Mouse (Mus musculus) lung, postnatal 25 days (tissue): Measurements from ENCODE around the gene Cysrt1.
A peak's percentile ranks its signal among the peaks of the same experiment; 100 is the strongest.

Experiments used
- DNase-seq: peaks from one replicate; pipeline ENCODE4 v3.0.0; 2022; ENCODE audit warnings: low spot score

The Cysrt1 gene

DNA sequence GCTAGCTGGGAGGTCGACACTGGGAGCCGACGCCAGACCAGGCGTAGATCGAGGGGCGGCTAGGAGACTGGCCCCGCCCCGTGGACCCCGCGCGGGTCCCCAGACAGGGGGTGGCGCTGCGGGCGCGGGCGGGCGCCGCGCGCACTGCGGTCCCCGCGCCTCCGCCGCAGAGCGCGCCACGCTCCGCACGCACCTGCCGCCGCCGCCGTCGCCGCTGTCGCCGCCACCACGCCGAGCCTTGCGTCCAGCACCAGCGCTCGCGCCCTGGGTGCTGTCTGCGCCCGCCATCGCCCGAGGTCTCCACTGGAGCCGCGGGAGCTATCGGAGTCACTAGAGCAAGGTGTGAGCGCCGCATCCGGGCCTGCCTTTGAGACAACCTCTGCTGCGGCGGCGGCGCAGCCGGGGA is at the start of gene Cysrt1, which contains the start of gene Rnf208:
Gene Cysrt1 (minus strand): TSS at position 352 of the 406 bp plus-strand sequence.
Gene Rnf208 (plus strand): TSS at position 155 of the 406 bp plus-strand sequence.
- no peak for DNase-seq

DNA sequence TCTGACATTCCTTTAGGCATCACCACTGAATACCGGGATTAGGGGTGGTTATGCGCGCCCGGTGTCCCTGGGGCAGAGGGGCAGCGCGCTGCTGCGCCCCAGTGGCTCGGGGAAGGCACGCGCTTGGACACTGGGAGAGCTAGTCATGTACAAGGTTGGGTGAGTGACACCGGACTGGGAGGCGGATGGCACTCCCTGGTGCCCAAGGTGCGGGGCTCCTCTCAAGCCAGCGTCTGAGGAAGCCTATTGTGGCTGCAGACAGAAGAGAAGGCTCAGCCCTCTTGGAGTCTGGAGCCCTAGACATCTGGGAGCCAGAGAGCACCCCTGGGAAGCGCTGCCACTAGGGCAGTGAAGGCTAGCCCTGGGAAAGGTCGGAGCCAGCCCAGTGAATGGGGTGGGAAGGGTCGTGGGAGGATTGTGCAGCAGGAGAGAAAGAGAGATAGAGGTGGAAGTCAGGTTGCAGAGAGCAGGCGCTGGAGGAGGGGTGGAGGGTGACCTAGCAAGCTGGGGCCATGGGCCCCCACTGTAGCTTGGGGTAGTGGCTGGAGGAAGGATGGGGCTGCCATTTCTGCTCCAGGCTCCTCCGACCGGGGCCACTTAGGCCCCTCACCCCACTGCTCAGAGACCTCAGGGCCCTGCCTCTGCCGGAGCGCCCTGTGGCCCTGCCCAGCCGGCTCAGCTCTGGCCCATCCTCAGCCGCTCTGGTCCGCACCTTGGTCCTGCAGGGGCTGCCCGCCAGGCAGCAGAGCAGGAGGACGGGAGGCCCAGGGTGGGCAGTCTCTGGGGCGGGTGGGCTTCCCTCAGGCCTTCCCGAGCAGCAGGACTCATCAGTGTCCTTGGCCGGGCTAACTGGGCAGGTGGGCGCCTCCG is 49.2 kb upstream of the Cysrt1 start:
- no peak for DNase-seq

DNA sequence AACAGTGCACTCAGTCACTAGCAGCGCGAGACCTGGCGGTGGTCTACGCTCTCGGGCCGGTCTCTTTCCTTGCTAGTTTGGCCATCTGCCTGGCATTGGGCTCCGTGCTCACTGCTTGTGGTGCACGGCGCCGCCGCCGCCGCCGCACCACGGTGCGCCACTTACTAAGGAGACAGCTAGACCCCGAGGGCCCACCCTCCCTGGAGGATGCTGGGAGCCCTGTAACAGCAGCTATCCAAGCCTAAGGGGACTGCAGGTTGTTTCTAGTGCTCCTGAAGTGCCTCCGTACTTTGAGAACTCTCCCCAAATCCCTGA is 48.5 kb upstream of the Cysrt1 start:
- no peak for DNase-seq

DNA sequence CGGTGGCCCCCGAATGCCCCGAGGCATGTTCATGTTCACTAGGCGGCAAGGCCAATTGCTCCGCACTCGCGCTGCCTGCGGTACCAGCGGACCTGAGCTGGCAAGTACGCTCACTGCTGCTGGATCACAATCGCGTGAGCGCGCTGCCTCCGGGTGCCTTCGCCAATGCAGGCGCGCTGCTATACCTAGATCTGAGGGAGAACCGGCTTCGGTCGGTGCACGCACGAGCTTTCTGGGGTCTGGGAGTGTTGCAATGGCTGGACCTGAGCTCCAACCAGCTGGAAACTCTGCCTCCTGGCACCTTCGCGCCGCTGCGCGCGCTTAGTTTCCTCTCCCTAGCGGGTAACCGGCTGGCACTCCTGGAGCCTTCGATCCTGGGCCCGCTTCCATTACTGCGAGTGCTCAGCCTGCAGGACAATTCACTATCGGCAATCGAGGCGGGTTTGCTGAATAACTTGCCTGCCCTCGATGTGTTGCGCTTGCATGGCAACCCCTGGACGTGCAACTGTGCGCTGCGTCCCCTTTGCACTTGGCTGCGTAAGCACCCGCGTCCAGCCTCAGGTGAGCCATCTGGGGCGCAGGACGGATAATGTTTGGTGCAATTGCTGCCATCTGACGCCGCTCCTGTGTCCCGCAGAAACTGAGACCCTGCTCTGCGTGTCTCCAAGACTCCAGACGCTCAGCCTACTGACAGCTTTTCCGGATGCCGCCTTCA is 48.0 kb upstream of the Cysrt1 start:
- DNase-seq, result no peak

DNA sequence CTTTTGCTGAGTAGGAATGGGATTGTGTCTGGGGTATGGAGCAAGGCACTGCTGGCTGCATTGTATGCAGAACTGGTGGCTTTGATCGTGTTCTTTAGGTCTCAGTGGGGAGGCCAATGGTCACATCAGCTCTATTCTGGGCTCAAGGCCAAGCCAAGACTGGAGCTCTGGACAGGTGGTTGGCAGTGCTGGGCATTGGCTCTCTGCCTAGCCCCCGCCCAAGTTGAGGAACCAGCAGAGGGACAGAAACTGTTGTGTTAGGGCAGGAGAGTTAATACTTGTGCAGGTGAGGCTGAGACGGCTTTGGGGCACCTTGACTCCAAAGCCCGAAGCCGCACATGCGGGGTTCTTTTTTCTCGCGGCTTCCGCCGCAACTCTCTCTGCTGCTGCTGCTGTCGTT is 47.4 kb upstream of the Cysrt1 start, which contains the start of gene Lrrc26:
Gene Lrrc26 (plus strand): TSS at position 265 of the 400 bp plus-strand sequence.
- peak; percentile 64 for DNase-seq

DNA sequence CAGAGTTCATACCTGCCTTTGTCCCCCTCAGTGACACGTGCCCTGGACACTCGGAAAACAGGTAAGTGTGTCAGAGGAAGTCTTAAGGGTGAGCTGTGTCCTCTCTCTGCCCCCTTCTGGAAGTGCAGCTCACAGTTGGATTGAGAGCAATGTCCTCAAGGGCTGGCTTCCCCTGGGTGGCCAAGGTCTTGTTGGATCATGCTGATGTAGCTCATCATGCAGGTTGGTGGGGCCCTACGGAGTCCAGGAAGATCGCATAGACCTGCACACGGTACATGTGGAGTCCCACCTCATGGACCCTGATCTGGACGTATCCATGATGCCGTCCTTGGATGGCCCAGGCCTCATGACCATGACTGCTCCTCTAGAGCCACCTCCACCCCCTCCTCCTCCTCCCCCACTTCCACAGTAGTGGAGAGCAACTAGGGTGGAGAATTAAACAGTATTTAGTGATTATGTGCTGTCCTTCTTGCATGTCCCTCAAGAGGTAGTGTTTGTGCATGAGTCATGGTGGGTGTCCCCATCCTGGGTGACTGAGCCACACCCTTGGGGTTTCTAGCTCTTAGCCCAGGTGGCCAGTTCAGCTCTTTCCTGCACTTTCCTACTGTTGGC is 46.6 kb upstream of the Cysrt1 start:
- DNase-seq, result no peak

DNA sequence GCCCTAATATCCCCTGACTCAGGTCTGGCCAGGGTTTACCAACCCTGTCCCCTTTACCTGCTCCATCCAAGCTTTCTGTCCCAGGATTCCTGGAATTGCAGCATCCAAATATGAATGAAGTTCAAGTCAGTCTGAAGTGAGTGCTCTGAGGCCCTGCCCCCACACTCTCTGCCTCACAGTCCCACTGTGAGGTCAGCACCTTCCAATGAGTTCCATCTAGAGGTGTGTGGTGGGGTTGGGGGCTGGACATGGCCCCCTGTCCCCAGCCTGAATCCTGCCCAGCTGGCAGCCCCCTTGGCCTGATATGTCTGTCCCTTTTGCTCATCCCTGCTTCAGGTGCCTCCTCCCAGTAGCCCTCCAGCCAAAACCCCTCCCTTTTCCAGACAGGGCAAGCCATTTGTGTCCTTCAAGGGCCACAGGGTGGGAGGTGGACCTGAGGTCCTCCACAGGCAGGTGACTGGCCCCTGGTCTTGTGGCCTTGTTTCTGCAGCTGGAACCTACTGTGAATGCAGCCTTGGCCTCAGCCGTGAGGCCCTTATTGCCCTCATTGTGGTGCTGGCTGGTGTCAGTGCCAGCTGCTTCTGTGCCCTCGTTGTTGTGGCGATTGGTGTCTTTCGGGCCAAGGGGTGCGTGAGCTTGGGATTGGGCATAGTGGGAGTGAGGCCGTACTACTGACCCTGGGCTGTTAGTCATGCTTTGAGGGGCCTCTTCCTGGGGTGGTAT is 45.8 kb upstream of the Cysrt1 start, which contains the start of gene Tmem210:
Gene Tmem210 (plus strand): TSS at position 219 of the 723 bp plus-strand sequence.
- DNase-seq, result no peak

DNA sequence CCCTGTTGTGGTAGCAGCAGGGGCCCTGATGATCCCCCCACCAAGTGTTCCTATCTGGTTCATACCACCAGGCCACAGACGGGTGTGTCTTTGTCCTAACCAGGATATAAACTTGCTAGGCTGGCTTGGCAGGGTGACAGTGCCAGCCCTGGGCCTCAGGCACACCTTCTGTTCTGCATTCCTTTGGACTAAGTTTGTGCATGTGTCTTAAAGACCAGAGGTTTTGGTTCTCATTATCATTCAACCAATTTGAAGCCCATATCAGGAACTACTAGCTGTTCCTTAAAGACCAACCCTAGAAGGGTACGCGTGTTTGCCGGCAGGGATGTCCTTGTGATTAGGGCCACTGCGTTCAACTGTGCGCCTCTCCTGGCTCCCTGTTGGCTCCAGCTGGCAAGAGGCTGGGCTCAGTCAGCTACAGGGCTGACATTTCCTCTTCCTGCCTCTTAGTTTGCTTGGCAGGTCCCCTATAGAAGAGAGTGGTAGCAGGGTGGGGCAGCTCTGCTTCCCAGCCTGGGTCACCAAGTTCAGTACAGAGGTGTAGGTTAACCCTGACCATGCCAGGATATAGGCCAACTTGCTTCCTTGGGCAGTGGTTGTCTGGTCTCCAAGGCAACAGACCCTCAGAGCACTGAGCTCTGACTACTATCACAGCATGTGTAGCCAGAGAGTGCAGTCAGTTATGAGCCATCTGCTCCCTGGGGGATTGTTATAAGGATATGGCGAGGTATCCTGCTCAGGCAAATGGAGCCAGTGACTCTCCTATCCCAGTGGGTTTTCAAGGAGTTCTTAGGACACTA is 44.8 kb upstream of the Cysrt1 start:
- peak; percentile 76 for DNase-seq

DNA sequence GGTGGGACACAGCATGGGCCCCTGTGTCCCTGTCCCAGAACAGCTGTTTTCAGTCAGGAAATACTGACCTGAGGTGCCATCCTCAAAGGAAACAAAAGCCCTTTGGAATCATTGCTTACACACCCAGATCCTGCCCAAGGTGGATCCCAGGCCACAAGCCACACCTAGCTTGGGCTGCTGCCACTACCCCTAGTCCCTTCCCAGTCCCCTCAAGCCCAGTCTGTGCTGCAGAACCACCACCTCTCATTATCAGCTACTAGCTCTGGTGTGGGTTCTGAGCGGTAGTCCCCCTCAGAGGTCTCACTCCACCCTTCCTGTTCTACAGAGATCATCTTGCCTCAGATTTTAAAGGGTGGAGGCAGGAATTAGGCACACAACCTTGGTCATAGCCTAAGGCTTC is 44.1 kb upstream of the Cysrt1 start:
- no peak for DNase-seq

DNA sequence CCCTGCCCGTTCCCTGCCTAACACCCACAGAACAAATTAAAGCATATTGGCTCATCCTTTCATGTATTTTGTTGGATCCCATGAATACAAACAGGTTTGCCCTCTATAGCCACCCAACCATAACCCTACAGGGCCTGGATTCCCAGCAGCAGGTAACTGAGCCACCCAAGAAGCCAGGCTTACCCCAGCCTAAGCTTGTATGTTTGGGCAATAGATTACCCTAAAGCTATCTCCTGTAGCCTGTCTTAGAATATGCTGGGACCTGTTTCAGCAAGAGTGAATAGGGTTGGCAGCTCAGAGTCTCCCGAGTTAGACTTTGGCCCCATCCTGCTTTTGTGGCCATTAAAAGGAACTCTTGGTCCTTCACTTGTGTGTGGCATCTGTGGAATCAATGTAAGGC is 43.3 kb upstream of the Cysrt1 start:
- no peak for DNase-seq

DNA sequence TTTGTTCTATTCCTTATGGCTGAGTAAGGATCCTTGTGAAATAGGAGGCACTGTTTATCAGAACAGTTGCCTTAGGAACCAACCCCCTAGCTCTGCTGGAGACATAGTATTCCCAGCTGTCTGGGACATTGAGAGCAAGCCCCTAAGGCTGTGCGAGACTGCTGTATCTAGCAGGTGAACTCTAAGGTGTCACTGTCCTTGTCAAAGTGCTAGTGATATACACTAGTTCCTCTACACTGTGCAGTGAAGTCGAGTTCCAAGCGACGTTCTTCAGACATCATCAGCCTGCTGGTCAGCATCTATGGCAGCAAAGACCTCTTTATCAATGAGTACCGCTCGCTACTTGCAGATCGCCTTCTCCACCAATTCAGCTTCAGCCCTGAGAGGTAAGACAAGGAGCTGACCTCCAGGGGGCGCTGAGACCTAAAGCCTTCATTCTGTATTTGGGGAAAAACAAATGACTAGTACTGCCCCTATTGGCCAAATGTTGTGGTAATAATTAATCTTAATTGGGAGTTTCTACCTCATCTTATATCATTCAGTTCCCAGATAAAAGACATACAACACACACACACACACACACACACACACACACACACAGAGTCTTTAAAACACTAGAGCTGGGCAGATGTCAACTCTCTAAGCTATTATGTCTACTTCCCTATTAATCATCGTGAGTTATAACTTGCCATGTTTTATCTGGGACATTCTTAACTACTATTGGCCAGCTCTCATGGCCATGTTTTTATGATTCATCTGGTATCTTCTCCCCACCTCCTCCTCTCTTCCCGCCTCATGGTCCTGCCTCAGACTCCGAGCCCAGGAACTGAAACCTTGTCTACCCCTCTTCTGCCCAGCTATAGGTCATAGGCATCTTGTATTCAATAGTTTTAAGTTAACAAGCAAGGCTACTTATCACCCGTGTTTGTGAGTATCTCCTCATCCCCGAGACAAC is 37.0 kb upstream of the Cysrt1 start:
- peak; percentile 88 for DNase-seq

DNA sequence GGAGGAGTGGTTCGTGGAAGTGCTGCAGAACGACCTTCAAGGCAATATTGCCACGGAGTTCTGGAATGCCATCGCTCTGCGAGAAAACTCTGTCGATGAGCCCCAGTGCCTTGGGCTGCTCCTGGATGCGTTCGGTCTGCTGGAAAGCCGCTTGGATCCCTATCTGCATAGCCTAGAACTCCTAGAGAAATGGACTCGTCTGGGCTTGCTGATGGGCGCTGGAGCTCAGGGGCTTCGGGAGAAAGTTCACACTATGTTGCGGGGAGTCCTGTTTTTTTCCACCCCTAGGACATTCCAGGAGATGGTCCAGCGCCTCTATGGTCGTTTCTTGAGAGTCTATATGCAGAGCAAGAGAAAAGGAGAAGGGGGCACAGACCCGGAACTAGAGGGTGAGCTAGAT is 30.8 kb upstream of the Cysrt1 start:
- DNase-seq, result no peak

DNA sequence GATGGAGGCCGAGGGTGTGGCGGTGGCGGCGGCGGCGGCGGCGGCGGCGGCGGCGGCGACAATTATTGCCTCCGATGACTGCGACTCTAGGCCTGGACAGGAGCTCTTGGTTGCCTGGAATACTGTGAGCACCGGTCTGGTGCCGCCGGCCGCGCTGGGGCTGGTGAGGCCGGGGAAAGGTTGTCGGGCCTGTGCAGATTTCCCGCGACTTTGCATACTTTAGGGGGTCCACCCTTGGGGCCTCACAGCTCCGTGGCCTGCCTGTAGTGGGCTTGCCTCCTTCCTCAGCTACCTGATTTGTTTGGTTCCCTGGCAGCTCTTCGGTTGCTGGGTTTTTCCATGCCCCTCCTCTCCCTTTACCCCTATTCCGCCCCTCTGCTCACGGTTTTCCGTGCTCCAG is 30.3 kb upstream of the Cysrt1 start:
- no peak for DNase-seq

DNA sequence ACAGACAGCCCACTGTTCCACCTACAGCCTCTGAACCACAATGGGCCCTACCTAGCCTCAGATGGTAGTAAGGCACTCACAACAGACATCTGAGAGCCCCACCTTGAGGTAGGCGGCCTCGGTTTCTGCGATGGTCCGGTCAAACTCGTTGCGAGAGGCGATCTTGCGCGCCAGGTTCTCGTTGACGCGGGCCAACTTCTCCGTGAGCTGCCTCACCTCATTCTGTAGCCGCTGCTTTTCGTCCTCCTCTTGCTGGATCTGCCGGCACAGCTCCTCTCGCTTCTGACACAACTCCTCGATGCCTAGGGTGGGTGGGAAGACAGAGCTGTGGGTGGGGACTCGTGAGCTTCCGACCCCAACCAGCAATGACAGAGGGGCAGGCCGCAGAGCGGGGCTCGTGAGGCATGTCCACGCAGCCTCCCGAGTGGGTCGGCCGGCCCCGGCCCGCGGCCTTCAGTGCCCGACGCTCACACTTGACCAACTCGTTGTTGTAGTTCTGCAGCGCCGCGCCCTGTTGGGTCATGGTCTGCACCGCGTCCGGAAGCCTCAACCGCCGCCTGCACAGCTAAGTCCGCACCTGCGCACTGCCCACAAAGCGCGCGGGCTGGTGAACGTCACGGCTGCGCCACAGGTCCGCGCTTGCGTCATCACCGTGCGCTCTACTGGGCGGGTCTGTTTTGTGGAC is 29.7 kb upstream of the Cysrt1 start, which contains the start of the genes Ssna1 and Anapc2:
Gene Ssna1 (minus strand): TSS at position 612 of the 685 bp plus-strand sequence.
Gene Anapc2 (plus strand): TSS at position 652 of the 685 bp plus-strand sequence.
- peak; percentile 97 for DNase-seq

DNA sequence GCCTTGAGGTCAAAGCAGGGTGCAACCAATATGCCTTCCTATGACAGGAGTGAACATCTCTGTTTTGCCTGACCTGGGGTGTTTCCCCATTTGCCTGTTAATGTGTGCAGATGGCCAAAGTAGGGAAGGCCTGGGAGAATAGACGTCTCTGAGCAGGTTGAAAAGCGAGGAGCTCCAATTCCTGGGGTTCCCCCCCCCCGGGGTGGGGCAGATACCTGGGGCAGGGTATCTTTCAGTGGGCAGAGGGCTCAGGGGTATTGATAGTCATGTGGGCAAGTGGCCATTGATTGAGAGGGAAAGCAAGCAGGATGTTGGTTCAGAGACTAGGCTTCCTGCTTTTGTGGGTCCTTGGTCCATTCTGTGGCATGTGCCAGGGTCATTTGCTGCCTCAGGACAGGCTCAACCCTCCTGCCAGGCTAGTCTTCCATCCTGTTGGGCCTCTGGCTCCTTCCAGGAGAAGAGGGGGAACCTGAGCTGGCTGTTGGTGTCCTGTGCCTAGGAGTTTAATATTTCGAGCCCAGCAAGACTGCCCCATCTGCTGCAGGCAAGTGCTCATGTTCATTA is 25.6 kb upstream of the Cysrt1 start:
- DNase-seq, result no peak

DNA sequence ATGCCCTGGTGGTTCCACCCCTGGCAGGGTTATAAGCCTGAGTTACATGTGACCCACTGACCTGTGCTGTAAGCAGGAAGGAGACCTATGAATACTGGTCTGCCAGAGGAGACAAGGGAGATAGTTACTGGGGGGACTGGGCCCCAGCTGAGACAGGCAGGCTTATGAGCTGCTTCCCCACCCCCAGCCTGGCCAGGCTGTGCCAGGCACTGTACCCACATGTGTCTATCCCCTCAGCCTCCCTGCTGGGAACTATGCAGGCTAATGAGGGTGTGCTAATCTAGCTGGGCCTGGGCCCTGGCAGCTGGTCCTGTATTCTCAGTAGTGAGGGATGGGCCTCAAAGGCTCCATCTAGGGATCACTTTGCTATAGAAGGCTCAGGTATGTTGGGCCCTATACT is 25.0 kb upstream of the Cysrt1 start:
- DNase-seq, result no peak

DNA sequence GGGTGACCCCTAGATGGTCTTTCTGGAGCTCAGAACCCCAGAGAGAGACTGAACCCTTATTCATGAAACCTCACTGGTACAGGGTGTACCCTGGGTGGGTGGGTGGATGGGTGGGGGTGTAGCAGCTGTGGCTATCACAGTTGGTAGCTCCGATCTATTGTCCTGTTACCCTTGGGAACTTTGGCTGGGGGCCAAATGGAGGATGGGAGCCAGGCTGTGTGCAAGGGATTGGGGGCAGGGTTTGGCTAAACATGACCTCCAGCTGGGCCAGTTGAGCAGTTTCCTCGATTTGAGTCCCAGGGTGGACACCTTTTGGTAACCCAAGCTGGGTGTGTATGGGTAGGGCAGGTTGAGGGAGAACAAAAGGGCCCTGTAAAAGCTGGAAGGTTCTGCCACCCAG is 24.5 kb upstream of the Cysrt1 start:
- no peak for DNase-seq

DNA sequence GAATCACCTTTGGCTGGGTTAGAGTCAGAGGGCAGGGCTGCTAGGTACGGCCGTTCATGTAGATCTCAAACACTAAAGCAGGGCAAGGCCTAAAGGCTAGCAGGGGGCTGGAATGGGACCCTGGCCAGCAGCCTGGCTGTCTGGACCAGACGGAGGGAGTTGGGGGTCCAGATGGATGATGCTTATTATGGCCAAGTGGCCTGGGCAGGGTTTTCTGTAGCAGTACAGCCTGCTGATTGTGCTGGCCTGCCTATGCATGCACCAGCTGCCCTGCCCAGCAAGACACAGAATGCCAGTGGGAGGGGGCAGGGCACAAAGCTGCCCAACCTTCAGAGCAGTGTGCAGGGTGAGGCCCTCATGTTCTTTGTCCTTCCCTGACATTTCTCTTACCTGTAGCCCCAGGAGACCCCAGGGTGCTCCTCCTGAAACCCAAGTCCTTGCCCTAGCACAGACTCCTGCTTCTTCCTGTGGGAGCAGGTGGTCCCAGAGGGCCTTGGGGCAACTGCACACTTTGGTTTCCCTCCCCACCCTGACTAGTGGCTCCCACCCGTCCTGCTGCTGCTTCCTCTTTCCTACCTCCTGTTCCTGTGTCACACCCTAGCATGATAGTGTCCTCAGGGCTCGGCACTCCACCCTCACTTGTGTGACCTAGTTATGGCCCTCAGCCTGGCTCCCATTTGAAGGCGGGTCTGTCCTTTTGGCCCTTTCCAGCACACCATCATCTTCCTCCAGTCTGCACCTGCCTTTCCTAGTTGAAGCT is 23.8 kb upstream of the Cysrt1 start:
- DNase-seq, result no peak
